Mouse (Mus musculus) embryonic facial prominence, embryonic 13.5 days (tissue): Measurements from ENCODE around the gene Ppp1r27. TPM values are rescaled to one million over a fixed set of nuclear protein-coding genes. Genes with fewer than 3 reads are reported as not detected.

Experiments used
- ATAC-seq: fragments of 200-750 bp; cut with Nextera tagmentation; 2 replicates; pipeline ENCODE4 v1.8.0; 2017; ENCODE audit warnings: low read depth; ENCODE audit not compliant: insufficient number of reproducible peaks, insufficient read depth, low FRiP score, low TSS enrichment
- H3K27ac ChIP-seq: fragments of 300-500 bp; sonication (generic); 2 replicates; pipeline ENCODE4 v1.5.1; 2015; ENCODE audit warnings: moderate library complexity, mild to moderate bottlenecking, inconsistent platforms
- H3K27me3 ChIP-seq: fragments of 300-500 bp; sonication (generic); 2 replicates; pipeline ENCODE4 v1.6.1; 2015; ENCODE audit warnings: mild to moderate bottlenecking, inconsistent platforms
- H3K36me3 ChIP-seq: fragments of 300-500 bp; sonication (generic); 2 replicates; pipeline ENCODE4 v1.6.1; 2015; ENCODE audit warnings: mild to moderate bottlenecking, inconsistent platforms
- H3K4me1 ChIP-seq: fragments of 300-500 bp; sonication (generic); 2 replicates; pipeline ENCODE4 v1.6.1; 2015; ENCODE audit warnings: inconsistent platforms
- H3K4me2 ChIP-seq: fragments of 300-500 bp; sonication (generic); 2 replicates; pipeline ENCODE4 v1.6.1; 2015; ENCODE audit warnings: moderate library complexity, mild to moderate bottlenecking, inconsistent platforms
- H3K4me3 ChIP-seq: fragments of 300-500 bp; sonication (generic); 2 replicates; pipeline ENCODE4 v1.5.1; 2015; ENCODE audit warnings: mild to moderate bottlenecking, inconsistent platforms
- H3K9ac ChIP-seq: fragments of 300-500 bp; sonication (generic); 2 replicates; pipeline ENCODE4 v1.6.1; 2015; ENCODE audit warnings: mild to moderate bottlenecking, inconsistent platforms
- H3K9me3 ChIP-seq: fragments of 300-500 bp; sonication (generic); 2 replicates; pipeline ENCODE4 v1.6.1; 2016; ENCODE audit warnings: inconsistent platforms
- WGBS: fragments of 180-500 bp; shearing (Covaris S2); methylation state at CpG from one replicate; pipeline ENCODE4 v1.1.7; 2015; ENCODE audit warnings: mixed read lengths; 5-methylcytosine and 5-hydroxymethylcytosine counted together
- polyA plus RNA-seq: library from polyadenylated mRNA; unstranded; fragments of >200 nt; fragmentation: Nextera tagmentation; extraction: Ambion mirVana; gene quantifications from 2 replicates; pipeline ENCODE4 v1.2.1, GENCODE M21; 2015

Ppp1r27 gene
- polyA plus RNA-seq, 1 experiment from 2014 or later = not detected

DNA sequence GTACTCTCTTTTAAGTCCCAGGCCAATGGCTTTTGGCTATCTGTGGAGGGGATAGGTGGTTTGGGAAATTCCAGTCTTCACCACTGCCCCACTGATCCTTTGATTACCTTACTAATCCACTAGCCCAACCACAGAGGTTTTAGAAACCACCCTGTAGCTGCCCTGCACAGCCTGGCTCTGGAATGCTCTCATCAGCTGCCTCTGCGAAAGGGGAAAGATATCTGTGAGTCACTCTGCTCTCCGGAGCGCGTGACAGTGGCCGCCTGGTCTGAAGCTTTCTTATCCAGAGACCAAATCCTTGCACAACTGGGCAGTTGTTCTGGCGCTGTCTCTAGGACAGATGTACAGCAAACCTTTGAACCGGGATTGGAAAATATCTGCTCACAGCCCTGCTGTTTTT lies 3.9 kb upstream of the Ppp1r27 start:
- peak overlapping the region; percentile 21; the same call in 1 of the 2 replicates for H3K9ac ChIP-seq
- no peaks in the 10 kb centered on the region for H3K27me3 ChIP-seq
- H3K27ac ChIP-seq = no peak overlapping the region
- no peaks in the 10 kb centered on the region; the same call in 1 of the 2 replicates for H3K9me3 ChIP-seq
- no peak overlapping the region for H3K4me2 ChIP-seq
- 73% methylated on average over 7 of the region's 7 CpGs for WGBS
- H3K4me1 ChIP-seq = peaks cover 11% of the 10 kb centered on the region
- peaks cover 19% of the 10 kb centered on the region for H3K36me3 ChIP-seq
- ATAC-seq = no peak
- H3K4me3 ChIP-seq = no peak overlapping the region

DNA sequence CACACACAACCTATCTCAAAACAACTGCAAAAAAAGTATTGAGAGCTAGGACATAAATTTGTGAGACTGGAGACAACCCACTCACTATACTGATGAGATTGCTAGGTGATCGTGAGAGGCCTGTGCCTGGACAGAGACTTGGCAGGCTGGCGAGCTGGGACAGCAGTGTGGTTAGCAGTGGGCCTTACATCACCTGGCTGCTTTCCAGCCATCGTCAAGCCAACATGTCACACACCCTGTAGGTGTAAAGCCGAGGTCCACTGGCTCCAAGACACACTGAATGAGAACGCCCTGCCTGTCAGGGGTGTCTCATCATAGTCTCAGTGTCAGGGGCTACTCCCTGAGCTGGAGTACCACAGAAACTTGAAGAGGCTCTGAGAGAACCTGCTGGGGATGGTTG lies 1.8 kb upstream of the Ppp1r27 start:
- H3K9me3 ChIP-seq = no peaks in the 10 kb centered on the region; the same call in 1 of the 2 replicates
- H3K9ac ChIP-seq = no peak overlapping the region
- H3K27me3 ChIP-seq = no peaks in the 10 kb centered on the region
- H3K36me3 ChIP-seq = 0 out of 2 replicates have a peak, but pooled peaks cover 3% of the 10 kb centered on the region
- H3K4me3 ChIP-seq = no peak overlapping the region
- peaks cover 22% of the 10 kb centered on the region for H3K4me1 ChIP-seq
- ATAC-seq = no peak
- WGBS = 73% methylated on average over 5 of the region's 5 CpGs
- no peak overlapping the region for H3K4me2 ChIP-seq
- no peak overlapping the region for H3K27ac ChIP-seq

DNA sequence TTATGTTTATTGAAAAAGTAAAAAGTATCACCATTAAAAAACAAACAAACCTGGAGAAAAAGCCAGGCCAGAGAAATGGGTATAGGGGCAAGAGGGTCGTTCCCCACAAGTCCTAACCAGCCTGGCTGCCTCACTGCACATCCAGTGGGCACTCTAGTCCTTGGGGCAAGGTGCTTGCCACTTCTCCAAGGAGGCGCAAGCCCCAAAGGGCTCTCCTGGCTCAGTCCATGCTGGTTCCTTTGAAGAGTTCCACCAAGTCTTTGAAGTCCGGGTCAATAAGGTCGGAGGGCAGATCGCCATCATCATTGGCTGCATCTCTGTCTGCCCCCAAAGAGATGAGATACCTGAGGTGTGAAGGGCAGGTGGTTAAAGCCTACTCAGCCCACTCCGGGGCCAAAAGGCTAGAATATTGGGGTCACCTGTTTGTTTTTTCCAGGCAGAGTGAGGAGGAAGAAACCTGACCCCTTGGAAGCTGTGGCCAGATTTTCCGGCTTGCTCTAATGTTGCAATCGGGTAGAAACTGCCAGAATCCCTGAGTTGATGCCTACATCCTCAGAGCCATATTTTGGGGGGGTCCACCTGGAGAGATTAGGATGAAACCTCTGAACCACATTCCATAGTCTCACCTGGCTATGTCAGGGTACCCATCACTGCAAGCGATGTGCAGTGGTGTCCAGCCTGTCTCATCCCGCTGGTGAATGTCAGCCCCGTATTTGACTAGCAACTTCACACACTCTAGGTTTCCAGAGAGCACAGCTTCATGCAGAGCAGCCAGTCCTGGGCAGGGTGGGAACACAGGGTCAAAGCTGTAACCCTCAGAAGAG lies 734 bp downstream of the Ppp1r27 start:
- WGBS = 75% methylated on average over 11 of the region's 11 CpGs
- peaks cover 10% of the 10 kb centered on the region for H3K36me3 ChIP-seq
- peak overlapping the region; percentile 90; the same call in 1 of the 2 replicates for H3K27ac ChIP-seq
- peaks cover 32% of the 10 kb centered on the region for H3K4me1 ChIP-seq
- H3K4me2 ChIP-seq = peak overlapping the region; percentile 75
- ATAC-seq = peak; percentile 10; the same call in 1 of the 2 replicates
- H3K9me3 ChIP-seq = no peaks in the 10 kb centered on the region
- peak overlapping the region; percentile 97 for H3K4me3 ChIP-seq
- H3K27me3 ChIP-seq = no peaks in the 10 kb centered on the region
- peak overlapping the region; percentile 99 for H3K9ac ChIP-seq

DNA sequence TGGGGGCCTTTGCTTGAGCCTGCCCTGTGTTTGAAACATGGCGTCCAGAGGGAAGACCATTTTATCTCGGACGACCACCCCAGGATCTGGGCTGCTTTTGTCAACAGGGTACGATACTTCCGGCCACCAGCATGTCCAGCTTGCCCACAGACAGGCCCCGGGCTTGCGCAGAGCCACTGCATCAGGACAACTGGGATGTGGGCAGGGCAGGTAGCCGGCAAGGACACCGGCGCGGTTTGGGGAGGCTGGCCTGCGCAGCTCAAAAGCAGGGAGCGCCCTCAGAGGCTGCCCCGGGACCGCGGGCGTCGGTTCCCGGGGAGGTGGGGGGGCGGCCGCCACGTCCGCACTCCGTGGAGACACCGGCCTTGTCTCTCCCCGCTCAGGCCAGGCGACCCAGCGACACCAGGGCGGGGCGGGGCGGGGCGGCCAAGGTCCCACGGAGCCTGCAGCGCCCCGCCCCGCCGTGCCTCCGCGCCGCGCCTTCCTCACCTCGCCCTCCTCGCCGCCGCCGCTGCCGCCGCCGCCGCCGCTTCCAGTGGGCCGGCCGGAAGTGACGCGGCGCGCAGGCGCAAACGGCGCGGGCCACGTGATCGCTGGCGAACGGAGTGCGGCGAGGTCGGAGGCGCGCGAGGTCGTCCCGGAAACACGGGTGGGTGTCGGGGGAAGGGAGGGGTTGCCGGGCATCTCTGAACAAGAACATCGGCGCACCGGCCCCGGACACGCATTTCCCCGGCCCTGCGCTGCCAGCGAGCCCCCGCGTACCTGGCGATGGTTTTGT lies 1.6 kb downstream of the Ppp1r27 start, which contains the start of gene Mcrip1:
Gene Mcrip1 (minus strand): TSS at position 560 of the 778 bp plus-strand sequence.
- peak within 1 kb of the TSS; percentile 99 for H3K9ac ChIP-seq
- H3K36me3 ChIP-seq = peaks cover 18% of the 10 kb centered on the region
- WGBS = under 1% methylated on average over 79 of the region's 87 CpGs
- H3K27me3 ChIP-seq = no peaks in the 10 kb centered on the region
- peak within 1 kb of the TSS; percentile 90 for H3K27ac ChIP-seq
- H3K4me2 ChIP-seq = peak within 1 kb of the TSS; percentile 75
- peak within 1 kb of the TSS; percentile 97 for H3K4me3 ChIP-seq
- H3K4me1 ChIP-seq = peaks cover 32% of the 10 kb centered on the region
- peak; percentile 81 for ATAC-seq
- H3K9me3 ChIP-seq = no peaks in the 10 kb centered on the region

DNA sequence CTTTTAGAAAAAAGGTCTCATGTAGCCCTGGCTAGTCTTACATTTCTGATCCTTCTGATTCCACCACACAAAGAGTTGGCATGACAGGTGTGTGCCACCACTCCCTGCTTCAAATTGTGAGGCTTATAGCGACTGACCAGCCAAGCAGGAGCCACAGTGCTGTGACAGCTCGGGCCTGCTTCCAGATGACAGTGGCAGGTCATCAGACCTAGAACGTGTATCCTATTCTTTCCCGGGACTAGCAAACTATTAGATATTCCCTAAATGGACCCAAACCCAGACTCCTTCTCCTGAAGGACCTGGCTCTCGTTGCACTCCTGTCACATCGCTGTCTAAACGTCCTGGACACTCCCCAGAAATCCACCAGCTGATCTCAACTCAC lies 2.2 kb downstream of the Ppp1r27 start:
- H3K36me3 ChIP-seq = peaks cover 24% of the 10 kb centered on the region
- H3K4me2 ChIP-seq = peak overlapping the region; percentile 75
- H3K9ac ChIP-seq = peak overlapping the region; percentile 99
- no peaks in the 10 kb centered on the region for H3K27me3 ChIP-seq
- H3K4me3 ChIP-seq = peak overlapping the region; percentile 97
- no peaks in the 10 kb centered on the region for H3K9me3 ChIP-seq
- peak overlapping the region; percentile 90 for H3K27ac ChIP-seq
- WGBS = 20% methylated on average over 7 of the region's 7 CpGs
- H3K4me1 ChIP-seq = peaks cover 32% of the 10 kb centered on the region
- no peak for ATAC-seq

DNA sequence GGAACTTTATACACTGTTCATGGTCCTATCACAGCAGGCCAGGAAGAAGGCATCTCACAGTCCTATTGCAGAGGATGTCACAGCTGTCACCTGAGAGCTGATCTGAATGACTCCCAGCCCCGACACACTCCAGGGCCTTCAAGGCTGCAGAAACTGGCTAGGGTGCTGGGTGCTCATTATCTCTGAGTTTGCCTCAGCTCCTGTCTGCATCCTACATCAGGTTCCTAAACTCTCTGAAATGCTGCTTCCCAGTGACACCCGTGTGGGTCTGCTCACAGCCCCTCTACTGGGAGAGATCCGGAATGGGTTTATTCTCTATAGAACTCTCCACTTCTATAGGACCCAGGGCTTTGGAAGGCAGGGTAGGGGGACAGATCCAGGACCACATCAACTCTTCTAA lies 2.7 kb downstream of the Ppp1r27 start:
- peak overlapping the region; percentile 75 for H3K4me2 ChIP-seq
- ATAC-seq = no peak
- H3K9me3 ChIP-seq = no peaks in the 10 kb centered on the region
- peaks cover 29% of the 10 kb centered on the region for H3K36me3 ChIP-seq
- no peak overlapping the region for H3K27ac ChIP-seq
- H3K4me3 ChIP-seq = peak overlapping the region; percentile 97
- H3K9ac ChIP-seq = peak overlapping the region; percentile 99
- peaks cover 32% of the 10 kb centered on the region for H3K4me1 ChIP-seq
- WGBS = 88% methylated on average over 3 of the region's 3 CpGs
- no peaks in the 10 kb centered on the region for H3K27me3 ChIP-seq

DNA sequence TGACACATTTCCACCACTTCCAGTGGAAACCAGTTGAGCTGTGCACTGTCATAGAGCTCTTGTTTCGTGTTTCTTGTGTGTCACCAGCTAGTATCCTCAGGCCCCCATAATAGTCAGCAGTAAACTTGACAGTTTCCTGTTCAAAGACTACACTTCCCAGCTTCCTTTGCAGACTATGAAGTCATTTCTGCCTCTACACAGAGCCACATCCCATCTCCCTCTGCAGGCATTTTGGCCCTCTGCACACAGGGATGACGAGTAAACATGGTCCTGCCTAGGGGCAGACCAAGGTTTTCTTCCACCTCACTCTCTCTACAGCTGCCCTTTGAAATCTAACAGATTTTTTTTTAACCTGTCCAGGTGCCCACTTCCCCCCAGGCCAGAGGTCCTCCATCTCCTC lies 3.5 kb downstream of the Ppp1r27 start:
- H3K9ac ChIP-seq = peak overlapping the region; percentile 99; the same call in 1 of the 2 replicates
- H3K4me1 ChIP-seq = peaks cover 32% of the 10 kb centered on the region
- H3K36me3 ChIP-seq = peaks cover 37% of the 10 kb centered on the region
- no peaks in the 10 kb centered on the region for H3K27me3 ChIP-seq
- no peak for ATAC-seq
- H3K4me3 ChIP-seq = no peak overlapping the region
- peak overlapping the region; percentile 75; the same call in 1 of the 2 replicates for H3K4me2 ChIP-seq
- H3K9me3 ChIP-seq = no peaks in the 10 kb centered on the region
- no peak overlapping the region for H3K27ac ChIP-seq
- WGBS = 65% methylated on average over 2 of the region's 2 CpGs

DNA sequence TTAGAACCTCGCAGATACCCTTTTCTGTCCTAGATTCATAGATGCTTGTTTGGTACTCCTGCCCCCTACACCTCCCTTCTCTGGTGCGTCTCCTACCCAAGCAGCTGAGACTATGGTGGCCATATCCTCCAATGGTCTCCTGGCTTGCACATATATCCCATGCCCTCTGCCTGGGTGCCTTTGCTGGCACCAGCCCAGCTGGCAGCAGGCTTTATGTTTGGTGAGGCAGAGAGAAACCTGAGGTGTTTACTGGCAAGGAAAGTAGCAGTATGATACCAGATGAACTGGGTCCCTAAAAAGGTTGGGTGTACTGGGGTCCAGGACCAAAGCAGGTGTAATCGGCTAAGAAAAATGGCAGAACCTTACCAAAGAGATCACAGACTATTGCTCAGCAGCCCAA lies 5.0 kb downstream of the Ppp1r27 start:
- H3K27me3 ChIP-seq = no peaks in the 10 kb centered on the region
- H3K36me3 ChIP-seq = peaks cover 48% of the 10 kb centered on the region
- no peaks in the 10 kb centered on the region for H3K9me3 ChIP-seq
- H3K9ac ChIP-seq = no peak overlapping the region
- no peak overlapping the region for H3K27ac ChIP-seq
- WGBS = 98% methylated on average over 3 of the region's 3 CpGs
- peaks cover 32% of the 10 kb centered on the region for H3K4me1 ChIP-seq
- no peak for ATAC-seq
- no peak overlapping the region for H3K4me2 ChIP-seq
- no peak overlapping the region for H3K4me3 ChIP-seq

DNA sequence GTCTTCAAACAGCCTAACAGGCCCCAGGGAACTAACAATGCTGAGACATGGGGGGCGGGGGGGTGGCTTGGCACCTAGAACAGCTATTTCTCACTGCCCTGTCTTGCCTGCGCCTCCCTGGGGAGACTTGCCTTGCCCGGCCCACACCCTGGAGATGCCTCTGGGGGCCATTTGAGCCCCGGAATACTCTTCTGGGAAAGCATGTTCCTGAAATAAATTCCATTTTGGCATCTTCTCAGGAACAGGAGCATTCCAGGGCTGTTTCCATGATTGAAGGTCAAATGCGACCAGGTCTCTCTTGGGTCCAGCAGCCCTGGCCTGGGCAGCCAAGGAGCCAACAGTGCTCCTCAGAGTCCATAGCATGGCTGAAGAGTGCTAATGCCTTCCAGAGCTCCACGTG lies 8.6 kb downstream of the Ppp1r27 start:
- ATAC-seq = no peak
- 84% methylated on average over 6 of the region's 6 CpGs for WGBS
- no peak overlapping the region for H3K4me3 ChIP-seq
- H3K27ac ChIP-seq = no peak overlapping the region
- H3K9me3 ChIP-seq = no peaks in the 10 kb centered on the region
- no peaks in the 10 kb centered on the region for H3K27me3 ChIP-seq
- H3K9ac ChIP-seq = no peak overlapping the region
- no peak overlapping the region for H3K4me2 ChIP-seq
- peaks cover 21% of the 10 kb centered on the region for H3K4me1 ChIP-seq
- H3K36me3 ChIP-seq = peaks cover 48% of the 10 kb centered on the region

DNA sequence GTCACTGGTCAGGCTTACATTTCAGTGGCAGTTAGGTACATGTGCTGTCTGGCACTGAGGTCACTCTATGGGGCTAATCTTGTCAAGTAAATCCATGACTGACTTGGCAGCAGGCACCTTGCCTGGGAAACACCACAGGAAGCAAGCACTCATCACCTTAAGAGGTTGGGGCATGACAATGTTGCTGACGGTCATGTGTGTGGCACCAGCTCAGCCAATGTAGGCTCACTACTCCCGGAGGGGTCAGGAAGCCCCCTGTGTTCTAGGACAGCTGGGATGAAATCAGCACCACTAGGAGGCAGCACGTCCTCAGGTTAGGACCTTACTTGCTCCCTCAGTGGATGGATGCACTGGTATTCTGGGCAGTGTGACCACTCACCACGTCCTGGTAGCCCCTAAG lies 9.0 kb downstream of the Ppp1r27 start:
- Histone ChIP-seq H3K9me3 (no peaks in the 10 kb centered on the region), H3K36me3 (peaks cover 48% of the 10 kb centered on the region), H3K27me3 (no peaks in the 10 kb centered on the region), H3K4me2 (no peak overlapping the region), H3K4me3 (no peak overlapping the region), H3K27ac (no peak overlapping the region), H3K9ac (no peak overlapping the region), H3K4me1 (peaks cover 19% of the 10 kb centered on the region)
- ATAC-seq = no peak
- 41% methylated on average over 4 of the region's 4 CpGs for WGBS

DNA sequence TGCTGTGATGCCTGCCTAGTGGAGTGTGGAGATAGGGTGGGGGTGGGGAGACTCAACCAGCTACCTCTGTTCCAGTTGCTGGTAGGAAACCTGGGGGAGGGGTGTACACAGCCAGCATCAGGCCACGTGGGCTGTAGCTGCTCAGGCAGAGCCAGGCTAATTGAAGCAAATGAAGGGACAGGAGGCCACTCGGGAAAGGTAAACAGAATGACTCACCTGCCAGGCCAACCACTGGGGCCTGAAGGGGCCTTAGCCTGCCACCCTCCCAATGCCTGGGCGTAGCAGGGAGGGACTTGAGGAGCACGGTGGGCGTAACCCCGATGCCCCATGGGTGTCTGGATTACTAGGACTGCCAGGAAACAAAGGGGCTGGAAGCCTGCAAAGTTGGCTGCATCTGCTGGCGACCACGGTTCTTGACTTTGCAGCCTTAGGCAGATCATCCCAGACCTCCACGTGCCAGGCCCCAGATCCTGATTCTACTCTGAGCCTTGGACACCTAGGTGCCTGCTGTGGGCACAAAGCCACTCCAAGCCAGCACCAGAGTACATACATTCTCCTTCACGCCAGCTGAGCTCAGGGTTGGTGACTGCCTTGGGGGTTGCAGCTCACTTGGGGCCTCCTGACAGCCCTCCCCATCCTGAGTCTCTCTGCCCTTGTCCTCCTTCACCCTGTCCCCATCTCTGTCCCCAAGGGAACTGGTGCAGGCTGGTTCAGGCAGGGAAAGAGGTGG lies 11.5 kb downstream of the Ppp1r27 start:
- peaks cover 10% of the 10 kb centered on the region for H3K27me3 ChIP-seq
- no peak for ATAC-seq
- H3K9me3 ChIP-seq = no peaks in the 10 kb centered on the region
- 0 out of 2 replicates have a peak overlapping the region, but pooled peaks have one; percentile 3 for H3K4me2 ChIP-seq
- peaks cover 14% of the 10 kb centered on the region for H3K4me1 ChIP-seq
- peaks cover 31% of the 10 kb centered on the region for H3K36me3 ChIP-seq
- H3K27ac ChIP-seq = peak overlapping the region; percentile 48
- 18% methylated on average over 10 of the region's 10 CpGs for WGBS
- H3K9ac ChIP-seq = peak overlapping the region; percentile 41
- H3K4me3 ChIP-seq = no peak overlapping the region
